Mouse (Mus musculus) heart, embryonic 16.5 days (tissue): ENCODE measurements at regions not wholly inside any gene's neighbourhood (a gene's known extent, or its start where the extent isn't known, plus 50 kb on each side); places are given as distances from the start of the nearest gene placed in this dataset.

Experiments
- ATAC-seq: fragments of 200-750 bp; cut with Nextera tagmentation; replicated peaks from 2 replicates; pipeline ENCODE4 v1.8.0; 2017; ENCODE audit warnings: moderate number of reproducible peaks; ENCODE audit not compliant: insufficient read depth, low FRiP score; ENCODE audit errors: extremely low read depth
- H3K27ac ChIP-seq: fragments of 300-500 bp; sonication (generic); 2 replicates; pipeline ENCODE4 v1.5.1; 2014; ENCODE audit warnings: mild to moderate bottlenecking, low read length, control low read depth, moderate library complexity
- H3K27me3 ChIP-seq: fragments of 300-500 bp; sonication (generic); 2 replicates; pipeline ENCODE4 v1.6.1; 2014; ENCODE audit warnings: low read length, mixed read lengths; ENCODE audit not compliant: control insufficient read depth, insufficient read depth
- H3K36me3 ChIP-seq: fragments of 300-500 bp; sonication (generic); 2 replicates; pipeline ENCODE4 v1.6.1; 2014; ENCODE audit not compliant: control insufficient read depth, insufficient read depth
- H3K4me1 ChIP-seq: fragments of 300-500 bp; sonication (generic); 2 replicates; pipeline ENCODE4 v1.6.1; 2014; ENCODE audit warnings: low read length, mixed read lengths; ENCODE audit not compliant: control insufficient read depth, insufficient read depth
- H3K4me2 ChIP-seq: fragments of 300-500 bp; sonication (generic); 2 replicates; pipeline ENCODE4 v1.6.1; 2014; ENCODE audit warnings: low read depth, mild to moderate bottlenecking, control low read depth, low read length
- H3K4me3 ChIP-seq: fragments of 300-500 bp; sonication (generic); 2 replicates; pipeline ENCODE4 v1.5.1; 2014; ENCODE audit warnings: mild to moderate bottlenecking, control low read depth, low read length
- H3K9ac ChIP-seq: fragments of 300-500 bp; sonication (generic); 2 replicates; pipeline ENCODE4 v1.6.1; 2014; ENCODE audit warnings: low read length, control low read depth
- H3K9me3 ChIP-seq: fragments of 300-500 bp; sonication (generic); replicated peaks from 2 replicates; pipeline ENCODE4 v1.6.1; 2016; ENCODE audit warnings: low read length; ENCODE audit not compliant: control insufficient read depth
- WGBS: fragments of 180-500 bp; shearing (Covaris S2); extraction: QIAGEN DNeasy Blood & Tissue Kit; methylation state at CpG from one replicate; pipeline ENCODE4 v1.1.7; 2014; 5-methylcytosine and 5-hydroxymethylcytosine counted together

DNA sequence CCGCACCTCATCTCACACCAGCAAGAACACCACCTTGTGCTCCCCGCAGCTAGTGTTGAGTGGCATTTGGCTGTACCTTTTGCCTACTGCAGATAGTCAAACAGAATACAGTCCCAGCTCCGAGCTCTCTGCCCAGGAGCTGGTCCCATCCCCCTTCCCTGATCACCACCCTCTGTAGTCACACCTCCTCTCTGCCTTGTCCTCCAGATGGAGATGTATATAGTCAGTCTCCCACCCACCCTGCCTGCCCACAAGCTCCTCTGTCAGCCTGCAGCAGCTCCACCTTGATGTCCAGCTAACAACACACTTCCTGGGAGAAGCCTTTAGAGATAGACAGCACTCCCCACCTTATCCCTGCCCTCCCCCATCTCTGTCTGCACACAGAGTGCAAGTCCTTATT, 115.7 kb upstream of the Sox5 start:
- H3K27me3 ChIP-seq, result no peaks in the 10 kb centered on the region
- H3K4me1 ChIP-seq, result no peaks in the 10 kb centered on the region
- no peak overlapping the region for H3K9ac ChIP-seq
- H3K4me2 ChIP-seq, result no peak overlapping the region
- ATAC-seq, result no peak
- WGBS, result 33% methylated on average over 3 of the region's 3 CpGs
- no peak overlapping the region for H3K4me3 ChIP-seq
- H3K27ac ChIP-seq, result no peak overlapping the region
- H3K36me3 ChIP-seq, result no peaks in the 10 kb centered on the region
- H3K9me3 ChIP-seq, result no peaks in the 10 kb centered on the region

DNA sequence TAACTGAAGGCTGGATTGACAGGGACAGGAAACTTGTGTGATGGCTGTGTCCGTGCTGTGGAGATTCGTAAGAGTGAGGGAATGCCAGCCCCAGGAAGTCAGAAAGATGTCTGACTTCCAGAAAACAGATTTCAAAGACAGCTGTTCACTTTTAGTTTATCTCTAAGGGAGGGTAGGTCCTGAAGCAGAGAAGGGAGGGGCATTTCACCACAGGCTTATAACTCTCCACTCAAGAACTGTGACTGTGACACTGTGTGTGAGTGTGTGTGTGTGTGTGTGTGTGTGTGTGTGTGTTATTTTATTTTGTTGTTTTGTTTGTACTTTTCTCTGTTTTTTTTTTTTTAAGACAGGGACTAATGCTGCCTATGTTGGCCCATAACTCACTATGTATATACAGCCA, 109.1 kb upstream of the Sox5 start:
- Histone ChIP-seq H3K36me3 (no peaks in the 10 kb centered on the region), H3K27ac (peak overlapping the region; percentile 66; the same call in 1 of the 2 replicates), H3K9ac (no peak overlapping the region), H3K9me3 (no peaks in the 10 kb centered on the region), H3K4me3 (no peak overlapping the region), H3K27me3 (no peaks in the 10 kb centered on the region), H3K4me1 (peaks cover 4% of the 10 kb centered on the region; the same call in 1 of the 2 replicates), H3K4me2 (no peak overlapping the region)
- no peak for ATAC-seq
- 21% methylated on average over 2 of the region's 2 CpGs for WGBS

DNA sequence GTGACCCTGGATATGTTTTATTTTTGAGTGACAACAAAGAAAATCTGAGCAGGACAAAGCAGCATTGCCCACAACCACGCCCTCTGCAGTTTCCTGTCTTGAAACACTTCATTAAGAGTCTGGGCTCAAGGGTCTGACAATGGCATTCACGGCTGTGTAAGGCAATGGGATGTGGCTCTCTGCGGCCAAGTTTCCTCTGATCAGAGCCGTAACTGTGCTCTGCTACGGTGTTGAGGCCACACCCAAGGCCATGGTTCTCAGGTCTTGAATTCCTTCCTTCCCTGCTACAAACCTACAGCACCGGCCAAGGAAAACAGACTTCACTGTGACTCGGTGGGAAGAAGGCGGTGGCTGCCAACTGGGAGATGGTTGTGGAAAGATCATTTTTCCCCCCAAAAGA, 108.4 kb upstream of the Sox5 start:
- H3K9me3 ChIP-seq, result no peaks in the 10 kb centered on the region
- peaks cover 4% of the 10 kb centered on the region; the same call in 1 of the 2 replicates for H3K4me1 ChIP-seq
- no peaks in the 10 kb centered on the region for H3K36me3 ChIP-seq
- 44% methylated on average over 8 of the region's 8 CpGs for WGBS
- H3K4me2 ChIP-seq, result peak overlapping the region; percentile 7; the same call in 1 of the 2 replicates
- no peak overlapping the region for H3K4me3 ChIP-seq
- no peaks in the 10 kb centered on the region for H3K27me3 ChIP-seq
- no peak overlapping the region for H3K9ac ChIP-seq
- peak; percentile 69; the same call in 1 of the 2 replicates for ATAC-seq
- H3K27ac ChIP-seq, result no peak overlapping the region

DNA sequence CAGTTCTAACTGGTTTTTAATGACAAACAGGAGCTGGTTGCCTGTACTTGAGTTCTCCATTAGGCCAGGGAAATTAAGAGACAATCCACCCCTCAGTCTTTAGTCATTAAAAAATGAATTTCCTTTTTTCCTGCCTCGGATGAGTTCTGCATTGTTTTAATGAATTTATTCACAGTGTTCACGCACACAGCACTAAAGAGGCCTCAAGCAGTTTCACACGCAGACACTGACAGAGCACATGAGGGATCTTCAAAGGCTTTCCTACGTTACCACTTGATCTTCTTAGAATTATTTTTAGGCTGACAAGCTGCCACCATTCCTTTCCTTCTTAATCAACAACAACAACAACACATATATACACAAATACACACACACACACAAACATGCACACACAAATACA, 101.3 kb upstream of the Sox5 start:
- H3K4me1 ChIP-seq, result peaks cover 5% of the 10 kb centered on the region; the same call in 1 of the 2 replicates
- H3K4me3 ChIP-seq, result no peak overlapping the region
- no peaks in the 10 kb centered on the region for H3K36me3 ChIP-seq
- H3K9ac ChIP-seq, result no peak overlapping the region
- no peak overlapping the region for H3K27ac ChIP-seq
- H3K4me2 ChIP-seq, result no peak overlapping the region
- no peaks in the 10 kb centered on the region for H3K27me3 ChIP-seq
- 72% methylated on average over 4 of the region's 4 CpGs for WGBS
- H3K9me3 ChIP-seq, result no peaks in the 10 kb centered on the region
- no peak for ATAC-seq

DNA sequence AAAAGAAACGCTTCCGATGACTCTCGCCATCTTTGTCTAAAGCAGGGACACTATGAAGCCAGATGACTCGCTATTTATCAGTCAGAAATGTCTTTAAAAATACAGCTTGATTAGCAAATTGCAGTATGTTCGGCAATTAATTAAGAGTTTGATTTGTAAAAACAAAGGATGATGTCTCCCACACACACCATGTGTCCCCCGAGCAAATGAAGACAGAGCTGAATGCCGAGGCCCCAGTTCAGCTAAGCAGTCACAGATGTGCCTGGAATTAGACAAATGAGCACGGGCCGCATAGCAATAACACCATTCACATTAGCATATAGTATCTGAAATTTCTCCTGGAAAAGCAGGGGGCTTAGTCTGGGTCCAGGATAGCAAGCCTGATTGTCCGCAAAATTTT, 98.3 kb upstream of the Sox5 start:
- no peak for ATAC-seq
- no peak overlapping the region for H3K27ac ChIP-seq
- no peak overlapping the region for H3K4me3 ChIP-seq
- no peak overlapping the region for H3K9ac ChIP-seq
- H3K27me3 ChIP-seq, result no peaks in the 10 kb centered on the region
- H3K4me2 ChIP-seq, result no peak overlapping the region
- H3K4me1 ChIP-seq, result peaks cover 5% of the 10 kb centered on the region; the same call in 1 of the 2 replicates
- 86% methylated on average over 10 of the region's 10 CpGs for WGBS
- no peaks in the 10 kb centered on the region for H3K9me3 ChIP-seq
- H3K36me3 ChIP-seq, result no peaks in the 10 kb centered on the region

DNA sequence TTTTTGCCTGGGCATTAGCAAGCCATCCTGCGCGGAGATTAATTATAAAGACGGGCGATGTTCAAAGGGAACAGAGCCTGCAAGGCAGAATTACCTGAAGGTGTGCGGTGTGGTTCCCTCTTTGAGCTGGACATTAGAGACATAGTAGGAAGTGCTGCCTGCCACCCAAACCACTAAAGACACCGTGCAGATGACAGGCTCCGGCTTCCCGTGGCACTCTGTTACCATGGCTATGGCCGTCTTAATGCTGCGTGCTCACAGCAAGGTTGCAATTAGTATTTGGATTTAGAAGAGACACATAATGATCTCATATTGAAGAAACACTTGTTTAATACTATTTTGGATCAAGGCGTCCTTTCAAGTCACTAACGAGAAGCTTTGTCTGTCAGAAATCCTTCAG, 95.0 kb upstream of the Sox5 start:
- Histone ChIP-seq H3K36me3 (no peaks in the 10 kb centered on the region), H3K27me3 (no peaks in the 10 kb centered on the region), H3K9me3 (no peaks in the 10 kb centered on the region), H3K9ac (no peak overlapping the region), H3K4me2 (no peak overlapping the region), H3K4me3 (no peak overlapping the region), H3K27ac (no peak overlapping the region), H3K4me1 (no peaks in the 10 kb centered on the region)
- WGBS, result 80% methylated on average over 12 of the region's 12 CpGs
- ATAC-seq, result no peak

DNA sequence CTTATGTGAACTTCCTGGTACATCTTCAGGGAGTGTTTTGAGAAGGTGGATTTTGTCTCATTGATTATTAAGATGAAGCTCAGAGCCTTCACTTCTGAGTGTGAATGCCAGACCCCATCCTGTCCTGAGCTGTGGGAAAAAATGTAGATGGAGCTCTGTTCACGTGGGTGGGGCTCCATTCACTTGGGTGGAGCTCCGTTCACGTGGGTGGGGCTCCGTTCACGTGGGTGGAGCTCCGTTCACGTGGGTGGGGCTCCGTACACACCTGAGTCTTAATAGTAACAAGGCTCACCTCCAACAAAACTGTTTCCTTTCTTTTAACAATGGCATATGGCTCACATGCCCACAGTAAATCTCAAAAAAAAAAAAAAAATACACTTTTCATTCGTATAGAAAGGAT, 94.1 kb upstream of the Sox5 start:
- no peak overlapping the region for H3K27ac ChIP-seq
- no peaks in the 10 kb centered on the region for H3K27me3 ChIP-seq
- H3K4me1 ChIP-seq, result no peaks in the 10 kb centered on the region
- no peaks in the 10 kb centered on the region for H3K36me3 ChIP-seq
- no peak for ATAC-seq
- H3K9ac ChIP-seq, result no peak overlapping the region
- no peaks in the 10 kb centered on the region for H3K9me3 ChIP-seq
- no peak overlapping the region for H3K4me2 ChIP-seq
- 60% methylated on average over 9 of the region's 9 CpGs for WGBS
- H3K4me3 ChIP-seq, result no peak overlapping the region

DNA sequence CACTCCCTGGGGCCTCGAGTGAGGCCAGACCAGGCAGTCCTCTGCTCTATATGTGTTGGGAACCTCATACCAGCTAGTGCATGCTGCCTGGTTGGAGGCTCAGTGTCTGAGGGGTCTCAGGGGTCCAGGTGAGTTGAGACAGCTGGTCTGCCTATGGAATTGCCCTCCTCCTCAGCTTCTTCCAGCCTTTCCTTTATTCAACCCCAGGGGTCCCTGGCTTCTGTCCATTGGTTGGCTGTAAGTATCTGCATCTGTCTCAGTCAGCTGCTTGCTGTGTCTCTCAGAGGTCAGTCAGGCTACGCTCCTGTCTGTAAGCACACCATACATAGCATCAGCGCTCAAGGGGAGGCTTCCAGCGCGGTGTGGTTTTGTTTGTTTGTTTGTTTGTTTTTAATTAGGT, 92.5 kb upstream of the Sox5 start:
- Histone ChIP-seq H3K4me2 (no peak overlapping the region), H3K4me1 (no peaks in the 10 kb centered on the region), H3K27me3 (no peaks in the 10 kb centered on the region), H3K27ac (no peak overlapping the region), H3K9ac (no peak overlapping the region), H3K4me3 (no peak overlapping the region), H3K36me3 (no peaks in the 10 kb centered on the region), H3K9me3 (no peaks in the 10 kb centered on the region)
- WGBS, result 82% methylated on average over 5 of the region's 5 CpGs
- no peak for ATAC-seq

DNA sequence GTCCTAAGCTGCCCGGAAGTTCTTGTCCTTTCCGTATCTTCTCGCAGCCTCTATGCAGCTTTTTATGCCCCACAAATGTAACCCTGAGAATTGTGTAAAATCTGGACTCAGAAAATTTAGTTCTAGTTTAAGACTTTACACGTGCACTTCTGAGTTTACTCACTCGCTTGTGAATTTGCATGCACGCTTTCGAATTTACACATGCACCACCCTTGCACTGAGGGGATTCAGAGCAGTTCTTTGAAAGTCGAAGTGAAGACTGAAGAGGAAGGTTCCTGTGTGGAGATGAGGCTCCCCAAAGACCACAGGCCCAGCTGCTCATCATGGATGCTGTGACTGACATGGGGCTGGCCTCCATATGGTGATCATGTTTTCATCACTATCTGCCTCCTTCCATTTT, 89.2 kb upstream of the Sox5 start:
- Histone ChIP-seq H3K27me3 (no peaks in the 10 kb centered on the region), H3K4me2 (no peak overlapping the region), H3K4me3 (no peak overlapping the region), H3K36me3 (no peaks in the 10 kb centered on the region), H3K9ac (no peak overlapping the region), H3K9me3 (no peaks in the 10 kb centered on the region), H3K27ac (no peak overlapping the region), H3K4me1 (no peaks in the 10 kb centered on the region)
- no peak for ATAC-seq
- 91% methylated on average over 8 of the region's 8 CpGs for WGBS

DNA sequence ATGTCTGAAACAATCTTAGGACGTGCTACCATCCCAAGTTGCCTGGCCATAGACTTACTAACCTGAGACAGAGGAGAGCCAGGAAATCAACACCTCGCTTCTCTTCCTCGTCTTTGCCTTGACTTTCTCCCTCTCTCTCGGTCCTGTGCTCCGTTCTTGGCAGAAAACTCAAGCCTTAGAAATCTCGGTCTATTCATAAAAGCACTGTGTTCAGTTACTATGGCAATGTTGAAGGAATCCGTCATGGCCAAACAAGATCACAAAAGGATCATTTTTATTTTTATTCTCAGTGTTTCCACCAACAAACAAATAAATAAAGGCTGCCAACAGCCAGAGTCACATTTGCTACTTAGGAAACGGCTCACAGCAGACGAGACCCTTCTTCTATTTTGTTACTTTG, 85.6 kb upstream of the Sox5 start:
- H3K4me2 ChIP-seq, result no peak overlapping the region
- H3K9me3 ChIP-seq, result no peaks in the 10 kb centered on the region; the same call in 1 of the 2 replicates
- no peaks in the 10 kb centered on the region for H3K27me3 ChIP-seq
- no peak for ATAC-seq
- 78% methylated on average over 9 of the region's 9 CpGs for WGBS
- no peaks in the 10 kb centered on the region for H3K4me1 ChIP-seq
- H3K27ac ChIP-seq, result no peak overlapping the region
- no peak overlapping the region for H3K9ac ChIP-seq
- no peak overlapping the region for H3K4me3 ChIP-seq
- H3K36me3 ChIP-seq, result no peaks in the 10 kb centered on the region
